Mouse (Mus musculus): ENCODE results near the gene Ankrd27.

Gene Ankrd27

GRCm38 (mm10) chr7:35584068-35584785 is 1.8 kb upstream of the Ankrd27 start:
- DNase-seq: no peak

GRCm38 (mm10) chr7:35584786-35585190 is 1.3 kb upstream of the Ankrd27 start:
- DNase-seq: peak; percentile 39 to 50

DNA sequence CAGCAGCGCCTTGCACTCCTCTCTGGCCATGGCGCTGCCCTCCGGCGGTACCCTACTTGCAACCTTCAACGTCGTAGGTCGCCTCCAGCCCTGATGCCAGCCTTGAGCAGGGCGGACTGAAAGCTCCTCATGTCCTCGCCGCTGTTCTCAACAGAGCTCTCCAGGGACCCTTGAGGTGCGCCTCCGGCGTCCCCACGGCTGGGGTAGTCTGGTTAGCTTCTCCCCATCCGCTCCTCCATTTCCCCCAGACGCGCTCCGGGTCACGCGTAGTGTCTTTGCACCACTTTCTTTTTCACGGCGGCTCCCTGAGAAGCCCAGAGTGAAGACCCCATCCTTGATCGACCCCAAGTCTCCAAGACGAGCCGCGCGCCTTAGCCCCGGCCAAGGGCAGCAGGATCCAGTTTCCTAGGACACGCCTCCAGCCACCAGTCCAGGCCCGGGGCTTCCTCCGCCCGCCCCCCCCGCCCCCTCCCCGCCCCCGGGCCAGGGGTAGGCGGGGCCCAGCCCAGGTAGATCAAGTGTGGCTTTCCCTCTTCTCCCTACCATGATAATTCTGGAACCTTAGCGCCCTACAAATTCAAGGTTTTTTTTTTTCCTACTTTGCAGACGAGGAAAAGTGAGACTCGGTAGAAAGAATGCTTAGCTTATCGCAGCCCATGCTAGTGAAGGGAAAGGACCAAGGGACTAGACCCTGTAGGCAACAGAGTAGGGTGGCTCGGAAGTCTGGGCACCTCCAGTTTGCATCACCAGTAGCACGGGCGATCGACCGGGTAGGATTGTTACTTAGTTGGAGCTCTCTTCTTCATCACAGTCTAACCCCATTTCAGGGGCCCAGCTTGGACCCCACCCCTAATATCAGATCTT is 621 bp upstream of the Ankrd27 start, which contains the start of gene Rgs9bp:
TSS of gene Rgs9bp (minus strand) at position 392 of the 864 bp plus-strand sequence.
- DNase-seq: peak; percentile 45 to 67

DNA sequence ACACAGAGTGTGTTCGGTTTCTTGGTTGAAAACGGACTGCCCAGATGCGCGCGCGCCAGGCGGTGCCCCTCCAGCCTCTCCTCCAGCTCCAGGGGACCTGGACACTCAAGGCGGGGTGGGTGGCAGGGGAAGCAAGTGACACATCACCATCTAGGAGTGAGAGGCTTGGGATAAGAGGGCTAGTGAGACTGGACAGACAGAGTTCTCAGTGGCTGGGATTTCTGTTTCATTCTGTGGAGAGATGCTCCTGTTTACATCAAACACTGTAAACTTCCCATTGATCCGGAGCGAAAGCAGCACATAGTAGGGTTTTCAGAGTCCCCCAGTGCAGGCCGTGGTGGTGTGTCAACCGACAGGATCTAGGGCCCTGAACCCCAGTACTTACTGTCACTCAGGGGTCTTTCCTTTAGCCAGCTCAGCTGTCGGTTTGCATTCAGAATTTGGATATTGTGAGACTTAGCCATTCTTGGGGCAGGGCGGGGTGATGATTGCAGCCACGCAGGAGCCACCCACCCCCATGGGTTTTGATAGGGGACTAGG is 932 bp downstream of the Ankrd27 start:
- DNase-seq: peak in 1 of 2 experiments; percentile 11

DNA sequence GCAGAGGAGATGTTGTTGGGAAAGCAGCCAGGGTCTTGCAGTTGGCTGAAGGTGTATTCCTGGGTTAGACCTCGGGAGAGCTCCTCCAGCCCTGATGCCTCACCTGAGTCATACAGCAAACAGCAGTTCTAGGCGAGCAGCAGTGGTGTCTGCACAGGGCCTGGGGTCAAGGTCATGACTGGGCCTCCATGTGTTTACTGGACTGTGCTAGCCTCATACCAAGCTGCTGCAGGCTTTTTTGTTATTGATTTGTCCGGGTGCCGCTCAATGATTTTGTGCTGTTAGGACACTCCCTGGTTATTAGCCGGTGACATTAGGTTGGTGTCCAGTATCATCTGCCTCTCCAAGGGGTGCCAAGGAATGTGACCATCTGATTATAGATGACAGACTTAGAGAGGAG is 1.7 kb downstream of the Ankrd27 start:
- DNase-seq: no peak

GRCm38 (mm10) chr7:35588680-35589428 is 2.8 kb downstream of the Ankrd27 start:
- DNase-seq: no peak

DNA sequence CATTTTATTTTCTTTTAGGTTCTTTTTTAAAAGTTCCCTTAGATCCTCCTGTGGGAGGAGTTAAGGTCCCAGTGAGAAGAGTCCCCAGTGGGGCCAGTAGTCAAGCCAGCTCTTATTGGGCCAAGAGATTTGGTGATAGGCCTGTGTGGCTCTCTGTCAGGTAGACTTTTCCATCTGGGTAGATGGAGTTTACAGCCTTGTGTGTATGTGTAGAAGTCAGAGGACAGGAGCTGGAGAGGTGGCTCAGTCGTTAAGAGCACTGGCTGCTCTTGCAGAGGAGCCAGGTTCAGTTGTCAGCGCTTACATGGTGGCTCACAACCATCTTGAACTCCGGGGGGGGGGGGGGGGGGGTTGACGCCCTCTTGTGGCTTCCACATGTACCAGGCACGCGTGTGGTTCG is 3.4 kb downstream of the Ankrd27 start:
- no peak for DNase-seq

DNA sequence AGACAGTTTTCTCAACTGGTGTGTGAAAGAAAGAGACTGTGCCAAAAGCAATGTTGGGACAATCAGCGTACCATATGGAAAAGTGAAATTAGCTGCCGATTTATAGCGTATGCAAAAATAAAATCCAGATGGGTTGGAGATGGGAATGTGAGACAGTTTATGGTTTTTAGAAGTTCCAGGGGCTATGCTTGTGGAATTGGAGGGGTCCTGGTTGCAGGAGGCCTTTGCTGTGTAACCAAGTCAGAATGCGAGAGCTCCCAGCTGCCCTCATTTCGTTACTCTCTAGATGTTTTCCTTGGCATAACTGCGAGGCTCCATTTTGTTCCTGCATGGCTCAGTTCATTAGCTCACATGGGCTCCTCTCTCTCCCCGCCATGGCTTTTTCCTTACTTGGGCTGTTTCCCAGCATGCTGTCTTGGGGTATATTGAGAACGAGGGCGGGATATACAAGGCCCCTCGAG is 4.7 kb downstream of the Ankrd27 start:
- DNase-seq: no peak

- no peak for DNase-seq
Measured at GRCm38 (mm10) chr7:35594311-35594710, 8.3 kb downstream of the Ankrd27 start.

DNA sequence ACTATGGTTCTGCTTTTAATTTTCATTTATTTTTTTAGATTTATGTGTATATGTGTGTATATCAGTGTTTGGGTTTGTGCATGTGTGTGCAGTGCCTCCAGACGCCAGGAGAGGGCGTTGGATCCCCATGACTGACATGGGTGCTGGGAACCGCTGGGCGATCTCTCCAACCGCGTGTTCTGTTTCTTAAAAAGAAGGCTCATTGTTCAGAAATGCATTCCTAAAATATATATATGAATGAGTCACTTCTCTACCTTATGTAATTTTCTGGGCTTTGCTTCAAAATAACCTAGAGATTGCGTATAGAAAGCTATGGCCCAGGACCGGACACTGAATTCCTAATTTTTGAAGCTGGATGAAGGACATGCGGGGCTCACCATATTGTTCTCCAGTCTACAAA is 13.4 kb downstream of the Ankrd27 start:
- DNase-seq: no peak

- no peak for DNase-seq
Measured at GRCm38 (mm10) chr7:35600031-35600430, 14.0 kb downstream of the Ankrd27 start.

GRCm38 (mm10) chr7:35601106-35601505 is 15.1 kb downstream of the Ankrd27 start:
- no peak for DNase-seq

GRCm38 (mm10) chr7:35602766-35603165 is 16.7 kb downstream of the Ankrd27 start:
- DNase-seq: no peak

GRCm38 (mm10) chr7:35606816-35607215 is 20.8 kb downstream of the Ankrd27 start:
- no peak for DNase-seq

DNA sequence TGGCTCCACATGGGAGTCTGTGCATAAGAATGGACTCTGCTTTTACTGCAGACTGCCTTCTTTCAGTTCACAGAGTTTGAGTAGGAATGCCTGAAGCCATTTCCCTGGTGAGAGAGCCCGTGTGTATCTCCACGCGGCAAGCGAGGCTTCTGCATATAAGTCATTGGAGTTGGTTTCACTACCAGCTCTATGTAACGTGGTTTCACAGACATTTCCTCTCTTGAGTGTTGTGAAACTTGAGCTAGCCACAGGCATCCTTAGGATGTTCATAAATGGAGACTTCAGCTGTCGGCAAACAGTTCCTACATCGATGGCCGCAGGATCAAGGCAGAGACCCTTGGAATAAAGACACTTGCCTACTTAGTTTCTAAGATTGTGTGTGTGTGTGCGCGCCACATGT is 23.2 kb downstream of the Ankrd27 start:
- DNase-seq: no peak

DNA sequence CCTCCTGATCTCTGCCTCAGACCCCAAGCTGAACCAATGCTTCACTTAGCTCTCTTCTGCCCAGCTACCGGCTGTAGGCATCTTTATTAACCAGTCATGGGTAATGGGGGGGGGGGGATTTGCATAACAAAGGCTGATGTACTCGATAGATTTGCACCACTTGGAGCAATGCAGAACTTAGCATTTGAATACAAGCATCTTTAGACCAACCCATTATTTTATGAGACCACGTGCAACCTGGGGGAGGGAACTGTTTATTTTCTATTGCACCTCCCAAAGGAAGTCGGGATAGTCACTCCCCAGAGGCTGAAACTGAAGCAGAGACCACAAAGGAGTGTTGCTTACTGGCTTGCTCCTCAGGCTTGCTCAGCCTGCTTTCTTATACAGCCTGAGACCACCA is 31.5 kb downstream of the Ankrd27 start:
- no peak for DNase-seq

GRCm38 (mm10) chr7:35622626-35623025 is 36.6 kb downstream of the Ankrd27 start:
- no peak for DNase-seq

- DNase-seq: no peak
Measured at GRCm38 (mm10) chr7:35626038-35626437, 40.0 kb downstream of the Ankrd27 start.

- no peak for DNase-seq
Measured at GRCm38 (mm10) chr7:35627371-35627770, 41.3 kb downstream of the Ankrd27 start.

GRCm38 (mm10) chr7:35628496-35628895 is 42.5 kb downstream of the Ankrd27 start:
- peak in 1 of 2 experiments; percentile 16 for DNase-seq

- DNase-seq: peak in 1 of 2 experiments; percentile 28
Measured at GRCm38 (mm10) chr7:35636229-35636628, 50.2 kb downstream of the Ankrd27 start.

- no peak for DNase-seq
Measured at GRCm38 (mm10) chr7:35636874-35637273, 50.8 kb downstream of the Ankrd27 start.

DNA sequence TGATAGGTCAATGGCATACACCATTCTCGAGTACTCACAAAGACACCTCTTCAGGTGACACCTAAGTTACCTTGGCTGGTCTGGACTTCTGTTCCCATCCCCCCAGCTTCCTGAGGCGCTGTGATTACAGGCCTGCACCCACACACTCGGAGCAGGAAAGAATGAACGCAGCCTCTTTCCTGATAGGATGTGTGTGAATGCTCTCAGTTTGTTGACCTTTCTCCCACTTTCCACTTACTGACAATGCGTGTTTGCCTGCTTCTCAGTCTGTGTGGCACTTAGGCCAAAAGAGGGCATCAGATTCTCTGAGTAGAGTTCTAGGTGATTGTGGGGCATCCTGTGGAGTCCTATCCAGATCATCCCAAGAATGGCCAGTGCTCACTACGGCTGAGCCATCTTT is 54.0 kb downstream of the Ankrd27 start:
- DNase-seq: no peak
